Mouse (Mus musculus) stomach, embryonic 15.5 days (tissue): ENCODE measurements around the gene Tent2. TPM values are rescaled to one million over a fixed set of nuclear protein-coding genes. Genes with fewer than 3 reads are reported as not detected.
"Not testable (repeated sequence)": the region's sequence is repeated elsewhere in the genome, so short reads cannot be mapped to it uniquely, and the experiment has no call there.

Experiments
- ATAC-seq: fragments of 200-750 bp; cut with Nextera tagmentation; 2 replicates; pipeline ENCODE4 v1.8.0; 2017; ENCODE audit warnings: low read depth, moderate number of reproducible peaks, moderate TSS enrichment; ENCODE audit not compliant: insufficient read depth, low FRiP score
- H3K27ac ChIP-seq: fragments of 300-500 bp; sonication (generic); 2 replicates; pipeline ENCODE4 v1.5.1; 2015; ENCODE audit warnings: mild to moderate bottlenecking, inconsistent platforms
- H3K27me3 ChIP-seq: fragments of 300-500 bp; sonication (generic); replicated peaks from 2 replicates; pipeline ENCODE4 v1.6.1; 2015; ENCODE audit warnings: inconsistent platforms
- H3K36me3 ChIP-seq: fragments of 300-500 bp; sonication (generic); 2 replicates; pipeline ENCODE4 v1.6.1; 2015; ENCODE audit warnings: inconsistent platforms
- H3K4me1 ChIP-seq: fragments of 300-500 bp; sonication (generic); 2 replicates; pipeline ENCODE4 v1.6.1; 2015; ENCODE audit warnings: inconsistent platforms
- H3K4me2 ChIP-seq: fragments of 300-500 bp; sonication (generic); 2 replicates; pipeline ENCODE4 v1.6.1; 2015; ENCODE audit warnings: mild to moderate bottlenecking, inconsistent platforms
- H3K4me3 ChIP-seq: fragments of 300-500 bp; sonication (generic); replicated peaks from 2 replicates; pipeline ENCODE4 v1.5.1; 2015; ENCODE audit warnings: inconsistent platforms
- H3K9ac ChIP-seq: fragments of 300-500 bp; sonication (generic); 2 replicates; pipeline ENCODE4 v1.6.1; 2015; ENCODE audit warnings: inconsistent platforms
- H3K9me3 ChIP-seq: fragments of 300-500 bp; sonication (generic); 2 replicates; pipeline ENCODE4 v1.6.1; 2016; ENCODE audit warnings: inconsistent platforms
- WGBS: fragments of 180-500 bp; shearing (Covaris S2); methylation state at CpG from one replicate; pipeline ENCODE4 v1.1.7; 2015; 5-methylcytosine and 5-hydroxymethylcytosine counted together
- polyA plus RNA-seq: library from polyadenylated mRNA; unstranded; fragments of >200 nt; fragmentation: Nextera tagmentation; extraction: Ambion mirVana; gene quantifications from 2 replicates; pipeline ENCODE4 v1.2.1, GENCODE M21; 2015

Tent2 gene
- polyA plus RNA-seq, 1 experiment from 2014 or later, result 55.0 TPM

GRCm38 (mm10) chr13:93188738-93189137 is 3.4 kb downstream of the Tent2 start:
- ATAC-seq, result no peak
- H3K36me3 ChIP-seq, result no peaks in the 10 kb centered on the region
- 83% methylated on average over 3 of the region's 3 CpGs for WGBS
- H3K27me3 ChIP-seq, result no peaks in the 10 kb centered on the region
- no peaks in the 10 kb centered on the region for H3K9me3 ChIP-seq
- no peak overlapping the region for H3K9ac ChIP-seq
- no peak overlapping the region for H3K27ac ChIP-seq
- H3K4me1 ChIP-seq, result 0 out of 2 replicates have a peak, but pooled peaks cover 2% of the 10 kb centered on the region
- H3K4me3 ChIP-seq, result no peak overlapping the region
- no peak overlapping the region for H3K4me2 ChIP-seq

DNA sequence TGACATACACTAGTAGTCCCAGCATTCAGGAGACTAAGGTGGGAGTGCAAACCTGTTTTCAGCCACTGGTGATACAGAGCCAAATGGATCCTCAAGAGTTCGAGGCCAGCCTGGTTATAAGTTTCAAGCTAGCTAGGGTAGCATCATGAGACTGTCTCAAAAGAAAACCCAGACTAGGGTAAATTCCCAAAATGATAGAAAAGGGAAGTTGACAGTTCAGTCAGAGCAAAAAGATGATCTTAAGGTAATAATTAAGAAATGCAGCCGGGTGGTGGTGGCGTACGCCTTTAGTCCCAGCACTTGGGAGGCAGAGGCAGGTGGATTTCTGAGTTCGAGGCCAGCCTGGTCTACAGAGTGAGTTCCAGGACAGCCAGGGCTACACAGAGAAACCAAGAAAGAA is 4.4 kb downstream of the Tent2 start:
- H3K36me3 ChIP-seq, H3K9ac ChIP-seq, H3K27me3 ChIP-seq, H3K4me2 ChIP-seq, H3K9me3 ChIP-seq, ATAC-seq, H3K27ac ChIP-seq, H3K4me3 ChIP-seq, H3K4me1 ChIP-seq: not testable (repeated sequence)
- 93% methylated on average over 5 of the region's 5 CpGs for WGBS

GRCm38 (mm10) chr13:93180351-93180750 is 11.8 kb downstream of the Tent2 start:
- WGBS, result 98% methylated on average over 1 of the region's 1 CpGs
- no peak for ATAC-seq
- Histone ChIP-seq H3K4me2 (no peak overlapping the region), H3K4me3 (no peak overlapping the region), H3K36me3 (peaks cover 5% of the 10 kb centered on the region; the same call in 1 of the 2 replicates), H3K4me1 (no peaks in the 10 kb centered on the region), H3K9ac (no peak overlapping the region), H3K27ac (no peak overlapping the region), H3K9me3 (no peaks in the 10 kb centered on the region), H3K27me3 (no peaks in the 10 kb centered on the region)

DNA sequence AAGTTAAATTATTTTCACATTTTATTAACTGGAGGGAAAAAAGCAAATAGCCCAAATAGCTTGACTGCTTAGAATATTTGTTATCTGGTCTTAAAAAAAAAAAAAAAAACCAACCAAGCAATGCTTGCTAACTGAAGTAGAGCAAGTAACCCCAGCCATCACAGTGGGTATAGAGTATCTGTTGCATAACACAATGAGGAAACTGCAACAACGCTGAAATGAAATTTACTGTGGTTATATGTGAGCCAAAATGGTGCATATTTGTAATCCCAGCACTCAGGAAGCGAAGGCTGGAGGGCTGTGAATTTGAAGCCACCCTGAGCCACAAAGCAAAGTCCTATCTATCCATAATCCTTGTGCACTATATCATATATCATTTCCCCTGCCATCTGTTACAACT is 12.7 kb downstream of the Tent2 start:
- Histone ChIP-seq H3K36me3 (peaks cover 5% of the 10 kb centered on the region; the same call in 1 of the 2 replicates), H3K9me3 (no peaks in the 10 kb centered on the region), H3K4me1 (no peaks in the 10 kb centered on the region), H3K4me3 (no peak overlapping the region), H3K4me2 (no peak overlapping the region), H3K9ac (no peak overlapping the region), H3K27me3 (no peaks in the 10 kb centered on the region), H3K27ac (no peak overlapping the region)
- ATAC-seq, result no peak
- 88% methylated on average over 2 of the region's 2 CpGs for WGBS

DNA sequence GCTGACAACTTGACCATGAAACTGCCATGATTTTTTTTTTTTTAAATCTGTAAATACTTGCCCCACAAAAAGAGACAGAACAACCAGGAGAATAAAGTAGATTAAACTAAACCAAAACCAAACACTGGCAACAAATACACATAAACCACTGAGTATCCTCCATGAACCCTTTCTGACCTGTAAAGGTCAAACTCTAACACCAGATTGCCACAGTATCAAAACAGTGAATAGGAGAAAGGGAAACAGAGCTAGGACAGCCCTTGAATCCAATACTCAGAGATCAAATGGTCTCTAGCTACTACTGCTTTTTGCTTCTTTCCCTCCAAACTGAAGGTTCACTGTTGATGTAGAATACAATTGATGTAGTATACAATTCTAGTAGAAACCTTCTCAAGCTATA is 14.6 kb downstream of the Tent2 start:
- no peak for ATAC-seq
- Histone ChIP-seq H3K4me2 (no peak overlapping the region), H3K27ac (no peak overlapping the region), H3K9ac (no peak overlapping the region), H3K4me3 (no peak overlapping the region), H3K4me1 (no peaks in the 10 kb centered on the region), H3K9me3 (no peaks in the 10 kb centered on the region), H3K36me3 (peaks cover 12% of the 10 kb centered on the region; the same call in 1 of the 2 replicates), H3K27me3 (no peaks in the 10 kb centered on the region)

- no peaks in the 10 kb centered on the region for H3K27me3 ChIP-seq
- peaks cover 13% of the 10 kb centered on the region; the same call in 1 of the 2 replicates for H3K36me3 ChIP-seq
- no peak for ATAC-seq
- no peak overlapping the region for H3K27ac ChIP-seq
- WGBS, result 92% methylated on average over 4 of the region's 4 CpGs
- H3K9me3 ChIP-seq, result no peaks in the 10 kb centered on the region
- no peaks in the 10 kb centered on the region for H3K4me1 ChIP-seq
- H3K4me3 ChIP-seq, result no peak overlapping the region
- H3K4me2 ChIP-seq, result no peak overlapping the region
- no peak overlapping the region for H3K9ac ChIP-seq
Measured at GRCm38 (mm10) chr13:93163303-93163702, 28.9 kb downstream of the Tent2 start.

- H3K27ac ChIP-seq, result no peak overlapping the region
- ATAC-seq, result no peak
- H3K36me3 ChIP-seq, result peaks cover 13% of the 10 kb centered on the region; the same call in 1 of the 2 replicates
- H3K4me3 ChIP-seq, result no peak overlapping the region
- H3K9ac ChIP-seq, result no peak overlapping the region
- no peaks in the 10 kb centered on the region for H3K27me3 ChIP-seq
- H3K9me3 ChIP-seq, result no peaks in the 10 kb centered on the region
- H3K4me2 ChIP-seq, result no peak overlapping the region
- no peaks in the 10 kb centered on the region for H3K4me1 ChIP-seq
Measured at GRCm38 (mm10) chr13:93162456-93162855, 29.7 kb downstream of the Tent2 start.

DNA sequence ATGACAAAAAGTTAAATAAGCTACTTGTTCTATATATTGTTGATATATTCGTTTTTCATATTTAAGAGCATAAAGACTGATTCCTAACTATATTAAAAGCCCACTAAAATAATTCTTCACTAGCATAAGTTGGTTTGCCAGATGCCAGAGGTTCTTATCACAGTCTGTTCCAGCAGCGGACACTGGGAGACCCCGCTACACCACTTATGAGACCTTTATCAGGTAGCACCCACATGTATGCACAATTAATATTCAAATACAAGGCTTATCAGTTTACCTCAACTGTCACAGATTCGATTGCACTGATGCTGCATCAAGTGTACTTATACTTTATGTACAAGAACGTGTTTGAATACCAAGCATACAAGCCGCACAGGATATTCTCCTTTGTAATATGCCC is 33.9 kb downstream of the Tent2 start:
- 90% methylated on average over 6 of the region's 6 CpGs for WGBS
- H3K36me3 ChIP-seq, result peaks cover 4% of the 10 kb centered on the region; the same call in 1 of the 2 replicates
- ATAC-seq, result no peak
- H3K4me2 ChIP-seq, result no peak overlapping the region
- H3K4me3 ChIP-seq, result no peak overlapping the region
- no peaks in the 10 kb centered on the region for H3K9me3 ChIP-seq
- H3K9ac ChIP-seq, result no peak overlapping the region
- H3K27me3 ChIP-seq, result no peaks in the 10 kb centered on the region
- no peak overlapping the region for H3K27ac ChIP-seq
- H3K4me1 ChIP-seq, result no peaks in the 10 kb centered on the region

GRCm38 (mm10) chr13:93153280-93153679 is 38.9 kb downstream of the Tent2 start:
- no peak overlapping the region for H3K4me2 ChIP-seq
- 73% methylated on average over 1 of the region's 1 CpGs for WGBS
- peaks cover 3% of the 10 kb centered on the region; the same call in 1 of the 2 replicates for H3K36me3 ChIP-seq
- H3K27me3 ChIP-seq, result no peaks in the 10 kb centered on the region
- H3K4me1 ChIP-seq, result no peaks in the 10 kb centered on the region
- no peak overlapping the region for H3K4me3 ChIP-seq
- no peaks in the 10 kb centered on the region for H3K9me3 ChIP-seq
- no peak for ATAC-seq
- H3K27ac ChIP-seq, result no peak overlapping the region
- H3K9ac ChIP-seq, result no peak overlapping the region

DNA sequence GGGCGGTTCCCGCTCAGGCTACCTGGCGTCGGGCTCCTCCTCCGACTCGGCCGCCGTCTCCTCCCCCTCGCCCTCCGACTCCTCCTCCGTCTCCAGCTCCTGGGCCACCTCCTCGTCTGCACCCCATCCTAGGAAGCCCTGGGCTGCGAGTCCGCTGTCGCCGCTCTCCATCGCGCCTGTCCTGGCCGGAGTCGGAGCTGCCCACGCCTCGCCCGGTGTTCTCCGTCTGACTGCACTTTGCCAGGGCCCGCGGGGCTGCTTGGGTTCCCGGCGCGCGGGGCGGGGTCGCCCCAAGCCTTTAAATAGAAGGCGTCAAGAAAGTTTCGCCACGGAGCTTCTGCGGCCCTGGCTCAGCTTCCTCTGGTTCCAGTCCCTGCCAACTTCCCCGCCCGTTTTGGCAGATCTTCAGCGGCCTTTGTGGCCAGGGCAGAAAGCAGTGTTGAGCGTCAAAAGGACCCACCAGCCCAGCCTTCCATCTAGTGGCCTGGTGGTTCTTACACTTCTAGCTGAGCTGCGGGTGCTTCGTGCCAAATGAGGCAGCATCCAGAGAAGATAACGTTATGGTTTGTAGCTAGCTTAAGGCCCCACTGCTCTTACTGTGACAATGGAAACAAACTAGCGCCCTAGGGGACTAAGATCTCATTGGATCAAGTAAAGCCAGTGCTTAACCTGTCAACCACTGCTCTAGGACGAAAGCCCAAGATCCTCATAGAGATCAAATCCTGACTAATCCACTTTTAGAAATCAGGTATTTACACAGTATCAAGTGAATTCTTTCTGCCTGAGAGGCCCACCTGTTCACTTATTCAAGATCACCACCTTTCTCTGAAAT is 47.6 kb downstream of the Tent2 start, which contains the start of gene Cmya5:
TSS of gene Cmya5 (minus strand) at position 389 of the 832 bp plus-strand sequence.
- peak within 1 kb of the TSS; percentile 53 for H3K4me3 ChIP-seq
- peak within 1 kb of the TSS; percentile 90 for H3K4me2 ChIP-seq
- 1% methylated on average over 44 of the region's 45 CpGs for WGBS
- peak within 1 kb of the TSS; percentile 25; the same call in 1 of the 2 replicates for H3K9ac ChIP-seq
- no peaks in the 10 kb centered on the region for H3K27me3 ChIP-seq
- peak within 1 kb of the TSS; percentile 85 for H3K27ac ChIP-seq
- ATAC-seq, result peak; percentile 90
- no peaks in the 10 kb centered on the region for H3K9me3 ChIP-seq
- H3K4me1 ChIP-seq, result peaks cover 6% of the 10 kb centered on the region; the same call in 1 of the 2 replicates
- H3K36me3 ChIP-seq, result peaks cover 3% of the 10 kb centered on the region; the same call in 1 of the 2 replicates

GRCm38 (mm10) chr13:93143819-93144283 is 48.3 kb downstream of the Tent2 start:
- Histone ChIP-seq H3K9me3 (no peaks in the 10 kb centered on the region), H3K4me3 (peak overlapping the region; percentile 53), H3K9ac (no peak overlapping the region; the same call in 1 of the 2 replicates), H3K36me3 (peaks cover 1% of the 10 kb centered on the region; the same call in 1 of the 2 replicates), H3K27me3 (no peaks in the 10 kb centered on the region), H3K27ac (peak overlapping the region; percentile 85; the same call in 1 of the 2 replicates), H3K4me2 (peak overlapping the region; percentile 90), H3K4me1 (peaks cover 6% of the 10 kb centered on the region; the same call in 1 of the 2 replicates)
- ATAC-seq, result peak; percentile 25; the same call in 1 of the 2 replicates
- 15% methylated on average over 11 of the region's 11 CpGs for WGBS

GRCm38 (mm10) chr13:93141184-93141583 is 51.0 kb downstream of the Tent2 start:
- ATAC-seq, result no peak
- Histone ChIP-seq H3K27ac (no peak overlapping the region), H3K4me3 (no peak overlapping the region), H3K4me2 (no peak overlapping the region), H3K27me3 (no peaks in the 10 kb centered on the region), H3K9me3 (no peaks in the 10 kb centered on the region), H3K4me1 (peaks cover 6% of the 10 kb centered on the region; the same call in 1 of the 2 replicates), H3K36me3 (no peaks in the 10 kb centered on the region), H3K9ac (no peak overlapping the region)
- 91% methylated on average over 6 of the region's 6 CpGs for WGBS
